Mouse (Mus musculus) left cerebral cortex, postnatal 36 days (tissue): ENCODE measurements around the gene Sebox. TPM values are rescaled to one million over a fixed set of nuclear protein-coding genes. Genes with fewer than 3 reads are reported as not detected.

Source experiments
- DNase-seq, 2 experiments: peaks; one replicate each; pipeline ENCODE4 v3.0.0; 2021 to 2022; ENCODE audit warnings: low spot score in 2 of 2, mixed read lengths in 1 of 2
- intact Hi-C: fragments of 180-260 bp; cut with DNase I; formaldehyde crosslinking; loops from one replicate; pipeline ENCODE4 v1.15.1; 2025
- total RNA-seq, 2 experiments: library from RNA; stranded (reverse); gene quantifications; 2 replicates each; pipeline ENCODE4 v1.2.3; 2021

Sebox gene
- 1 to 10 TPM in 1 of 2 experiments, under 1 TPM in 1; 0.50 to 2.1 TPM for total RNA-seq

DNA sequence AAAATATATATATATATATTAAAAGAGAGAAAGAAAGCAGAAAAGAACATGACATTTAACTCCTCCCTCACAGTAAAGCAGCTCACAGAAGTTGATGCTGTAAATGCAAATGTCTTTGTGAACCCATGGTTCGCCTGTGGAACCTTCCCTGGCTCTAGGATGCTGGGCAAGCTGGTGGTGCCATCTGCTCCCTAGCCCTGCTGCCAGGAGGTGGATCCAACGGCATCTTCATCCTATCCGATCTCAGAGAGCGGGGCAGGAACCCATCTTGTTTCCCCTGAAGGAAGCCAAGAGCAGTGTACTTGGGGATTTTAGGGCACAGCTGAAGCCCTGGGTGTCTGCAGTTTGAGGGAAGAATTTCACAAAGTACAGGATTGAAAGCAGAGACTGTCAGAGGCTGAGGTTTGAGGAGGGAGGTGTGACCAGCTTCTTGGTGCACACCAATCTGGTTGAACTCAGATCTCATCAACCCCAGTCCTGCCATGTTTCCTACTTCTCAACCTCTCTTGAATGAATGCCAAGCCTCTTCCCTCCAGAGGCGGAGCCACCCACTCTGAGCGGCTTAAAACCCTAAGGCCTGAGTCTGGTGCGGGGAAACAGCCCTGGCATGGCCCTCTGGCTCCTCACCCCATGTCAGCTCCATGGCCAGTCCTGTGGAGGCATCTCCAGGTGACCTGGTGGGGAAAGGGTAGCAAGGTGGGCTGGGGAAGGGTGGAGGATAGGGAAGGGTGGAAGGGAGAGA lies at the start of gene Sebox:
TSS of gene Sebox (plus strand) at position 539 of the 742 bp plus-strand sequence.
- DNase-seq = peak in 1 of 2 experiments; percentile 50
- intact Hi-C loops = no loop called here

DNA sequence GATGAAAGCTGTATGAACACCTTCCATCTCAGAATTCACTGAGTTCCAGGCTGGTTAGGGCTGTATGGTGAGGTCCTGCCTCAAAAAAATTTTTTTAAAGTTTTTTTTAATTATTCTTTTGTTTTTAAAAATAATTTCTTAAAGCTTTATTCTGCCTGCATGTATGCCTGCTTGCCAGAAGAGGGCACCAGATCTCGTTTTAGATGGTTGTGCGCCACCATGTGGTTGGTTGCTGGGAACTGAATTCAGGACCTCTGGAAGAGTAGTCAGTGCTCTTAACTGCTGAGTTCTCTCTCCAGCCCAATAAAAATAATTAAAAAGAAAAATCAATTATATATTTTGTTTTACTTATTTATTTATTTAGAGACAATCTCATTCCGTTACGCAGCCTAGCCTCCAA lies 49.6 kb upstream of the Sebox start:
- intact Hi-C loops = loop anchor here (5.0 kb wide), 1 partner anchor 91 kb away; no protein-coding TSS in a partner anchor
- DNase-seq = peak; percentile 26 to 40

DNA sequence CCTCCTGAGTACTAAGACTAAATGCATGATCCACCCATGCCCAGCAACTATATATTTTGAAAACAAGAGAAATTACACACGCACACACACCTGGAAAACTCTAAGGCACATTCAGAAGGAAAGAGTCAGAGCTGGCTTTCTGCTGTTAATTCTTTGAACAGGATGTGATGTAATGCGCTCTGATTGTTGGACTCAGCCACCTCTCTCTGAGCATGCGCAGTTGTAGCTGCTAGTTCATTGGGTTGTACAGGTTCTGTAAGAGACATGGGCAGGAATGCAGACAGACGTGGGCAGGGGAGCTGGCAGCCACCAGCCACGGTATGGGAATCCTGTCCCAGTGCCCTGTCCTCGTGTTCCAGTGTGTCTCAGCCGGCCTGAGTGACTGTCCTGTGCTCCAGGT lies 49.0 kb upstream of the Sebox start:
- intact Hi-C loops = loop anchor here (5.0 kb wide), 1 partner anchor 92 kb away; no protein-coding TSS in a partner anchor
- DNase-seq = no peak

DNA sequence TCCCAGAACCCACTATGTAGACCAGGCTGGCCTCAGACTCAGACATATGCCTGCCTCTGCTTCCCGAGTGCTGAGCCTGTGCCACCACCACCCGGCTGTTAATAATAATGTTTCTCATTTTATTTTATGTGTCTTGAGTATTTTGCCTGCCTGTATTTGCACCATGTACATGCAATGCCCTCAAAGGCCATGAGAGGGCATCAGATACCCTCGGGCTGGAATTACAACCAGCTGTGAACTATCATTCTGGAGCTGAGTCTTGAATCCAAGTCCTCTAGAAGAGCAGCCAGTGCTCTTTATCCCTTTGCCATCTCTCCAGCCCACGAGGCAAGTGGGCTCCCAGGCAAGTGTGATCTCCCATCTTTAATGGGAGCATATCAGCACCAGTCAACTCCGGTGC lies 47.9 kb upstream of the Sebox start:
- intact Hi-C loops = no loop called here
- no peak for DNase-seq

DNA sequence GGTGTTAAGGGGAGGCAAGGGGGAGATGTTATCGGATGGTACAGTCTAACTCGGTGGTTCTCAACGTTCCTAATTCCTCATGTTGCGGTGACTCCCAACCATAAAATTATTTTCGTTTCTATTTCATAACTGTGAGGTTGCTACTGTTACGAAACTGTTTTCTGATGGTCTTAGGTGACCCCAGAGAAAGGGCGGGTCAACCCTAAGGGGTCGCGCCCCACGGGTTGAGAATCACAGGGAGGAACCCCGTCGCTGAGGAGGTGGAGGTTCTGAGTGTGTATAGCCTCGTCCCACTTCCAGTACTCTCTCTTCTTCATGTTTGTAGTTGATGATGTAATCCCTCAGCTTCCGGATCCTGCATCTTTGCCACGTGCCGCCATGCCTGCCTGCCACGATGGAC lies 44.5 kb upstream of the Sebox start:
- DNase-seq = no peak
- intact Hi-C loops = no loop called here

DNA sequence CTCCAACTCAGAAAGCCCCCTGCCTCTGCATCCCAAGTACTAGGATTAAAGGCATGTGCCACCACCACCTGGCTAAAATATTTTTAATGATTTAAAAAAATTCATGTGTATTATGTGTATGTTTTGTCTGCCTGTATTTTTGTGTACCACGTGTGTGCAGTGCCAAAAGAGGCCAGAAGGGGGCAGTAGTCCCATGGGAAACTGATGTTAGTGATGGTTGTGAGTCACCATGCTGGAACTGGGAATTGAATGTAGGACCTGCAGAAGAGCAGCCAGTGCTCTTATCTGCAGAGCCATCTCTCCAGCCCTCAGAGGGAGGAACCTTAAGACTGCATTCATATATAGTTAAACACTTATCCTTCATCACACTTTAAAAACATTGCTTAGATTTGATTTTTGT lies 41.4 kb upstream of the Sebox start:
- intact Hi-C loops = no loop called here
- no peak for DNase-seq

DNA sequence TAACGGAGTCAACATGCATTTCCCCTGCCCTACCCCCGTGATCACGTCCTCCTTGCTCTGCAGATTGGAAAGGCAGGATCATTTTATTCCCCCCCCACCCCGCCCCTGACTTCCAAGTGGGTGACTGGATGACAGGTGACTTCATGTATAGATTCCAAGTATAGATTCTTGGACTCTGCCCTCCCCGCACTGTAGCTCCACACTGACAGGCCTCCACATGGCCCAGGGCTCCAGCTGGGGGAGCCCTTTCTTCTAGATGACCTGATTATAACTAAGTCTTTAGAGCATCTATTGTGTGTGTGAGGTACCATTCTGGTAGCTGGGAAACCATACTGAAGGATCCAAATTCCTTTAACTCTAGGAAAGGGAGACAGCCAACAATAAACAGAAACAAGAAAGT lies 40.6 kb upstream of the Sebox start:
- intact Hi-C loops = no loop called here
- no peak for DNase-seq

DNA sequence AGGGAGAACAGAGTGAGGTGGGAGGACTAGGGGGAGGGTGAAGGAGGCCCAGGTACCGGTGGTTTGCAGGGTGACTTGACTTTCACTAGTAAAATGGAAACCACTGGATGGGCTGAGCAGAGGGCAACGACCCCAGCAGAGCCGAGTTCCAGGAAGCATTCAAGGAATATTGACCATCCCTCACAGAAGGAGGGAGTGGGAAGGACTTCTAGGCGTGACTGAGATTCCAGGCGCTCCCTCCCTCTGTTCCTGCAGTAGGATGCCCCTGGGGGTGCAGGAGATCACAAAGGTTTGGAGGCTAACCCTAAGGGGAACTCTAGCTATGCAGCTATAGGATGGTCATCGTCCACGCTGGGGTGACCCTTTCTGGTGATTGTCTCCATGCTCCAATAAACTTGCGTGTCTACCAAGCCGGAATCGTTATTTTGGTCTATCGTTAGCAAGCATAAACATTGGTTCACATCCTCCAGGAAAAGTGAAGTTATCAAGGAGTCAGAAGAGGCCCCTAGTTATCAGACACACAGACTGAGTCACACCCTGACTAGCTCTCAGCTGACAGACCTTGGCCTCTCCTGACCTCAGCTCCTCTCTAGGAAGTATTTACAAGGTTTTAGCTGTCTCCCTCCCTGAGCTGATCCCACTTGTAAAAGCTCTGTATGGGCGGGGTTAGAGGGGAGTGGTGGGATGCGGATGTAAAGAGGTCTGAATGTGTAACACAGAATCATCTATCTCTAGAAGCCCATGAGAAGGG lies 39.8 kb upstream of the Sebox start:
- intact Hi-C loops = no loop called here
- DNase-seq = no peak

DNA sequence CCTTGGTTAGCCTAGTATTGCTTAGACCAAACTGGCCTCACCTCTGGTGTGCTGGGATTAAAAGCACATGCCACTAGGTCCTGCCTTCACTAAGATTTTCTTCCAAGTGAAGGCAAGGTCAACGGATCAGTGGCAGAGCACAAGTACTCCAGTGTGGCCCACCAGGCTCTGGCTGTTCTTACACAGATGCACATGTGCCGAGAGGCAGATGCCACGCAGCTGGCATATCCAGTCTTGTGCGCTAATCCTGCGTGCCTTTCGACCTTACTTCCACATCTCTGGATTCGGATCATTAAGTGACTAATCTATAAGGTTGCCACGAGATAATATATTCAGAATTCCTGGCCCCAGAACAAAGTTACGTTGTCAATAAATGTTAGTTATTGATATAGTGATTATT lies 38.1 kb upstream of the Sebox start:
- intact Hi-C loops = no loop called here
- DNase-seq = no peak

DNA sequence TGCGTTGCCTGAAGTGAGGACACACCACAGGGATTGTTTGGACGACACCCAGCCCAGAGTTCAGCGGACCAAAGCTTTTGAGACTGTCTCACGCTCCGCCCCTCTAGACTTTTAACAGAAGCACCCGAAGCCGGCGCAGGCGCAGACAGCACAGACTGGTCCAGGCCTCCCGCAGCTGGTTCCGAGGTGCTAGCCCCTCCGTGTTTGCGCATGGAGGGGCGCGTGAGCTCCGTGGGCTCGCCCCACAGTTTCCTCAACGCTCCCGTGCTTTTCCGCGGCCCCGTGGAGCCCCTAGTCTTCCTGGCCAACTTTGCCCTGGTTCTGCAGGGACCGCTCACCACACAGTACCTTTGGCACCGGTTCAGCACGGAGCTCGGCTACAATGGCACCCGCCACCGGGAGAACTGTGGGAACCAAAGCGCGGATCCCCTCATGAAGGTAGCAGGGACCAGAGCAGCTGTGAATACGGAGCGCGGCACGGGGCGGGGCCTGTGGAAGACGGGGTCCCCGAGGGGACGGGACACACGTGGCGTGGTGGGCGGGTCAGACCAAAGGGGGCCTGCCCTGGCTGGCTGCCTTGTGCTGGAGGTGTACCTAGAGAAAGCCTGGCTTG lies 37.6 kb upstream of the Sebox start, which contains the start of gene Slc46a1:
TSS of gene Slc46a1 (plus strand) at position 130 of the 613 bp plus-strand sequence.
- intact Hi-C loops = no loop called here
- DNase-seq = peak; percentile 76 to 77

DNA sequence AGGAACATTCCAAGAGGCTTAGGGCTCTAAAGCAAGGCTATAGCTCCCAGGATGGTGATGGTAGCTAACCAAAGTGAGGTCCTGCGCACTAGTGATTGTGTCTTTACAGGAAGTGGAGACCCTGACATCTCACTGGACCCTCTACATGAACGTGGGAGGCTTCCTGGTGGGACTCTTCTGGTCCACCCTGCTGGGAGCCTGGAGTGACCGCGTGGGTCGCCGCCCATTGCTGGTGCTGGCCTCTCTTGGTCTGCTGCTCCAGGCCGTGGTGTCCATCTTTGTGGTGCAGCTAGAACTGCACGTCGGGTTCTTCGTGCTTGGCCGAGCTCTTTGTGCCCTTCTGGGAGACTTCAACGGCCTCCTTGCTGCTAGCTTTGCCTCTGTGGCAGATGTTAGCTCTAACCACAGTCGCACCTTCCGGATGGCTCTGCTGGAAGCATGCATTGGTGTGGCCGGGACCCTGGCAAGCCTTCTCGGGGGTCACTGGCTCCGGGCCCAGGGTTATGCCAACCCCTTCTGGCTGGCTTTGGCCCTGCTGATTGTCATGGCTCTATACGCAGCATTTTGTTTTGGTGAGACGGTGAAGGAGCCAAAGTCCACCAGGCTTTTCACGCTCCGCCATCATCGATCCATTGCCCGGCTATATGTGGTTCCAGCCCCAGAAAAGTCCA lies 36.9 kb upstream of the Sebox start:
- DNase-seq = no peak
- intact Hi-C loops = no loop called here

DNA sequence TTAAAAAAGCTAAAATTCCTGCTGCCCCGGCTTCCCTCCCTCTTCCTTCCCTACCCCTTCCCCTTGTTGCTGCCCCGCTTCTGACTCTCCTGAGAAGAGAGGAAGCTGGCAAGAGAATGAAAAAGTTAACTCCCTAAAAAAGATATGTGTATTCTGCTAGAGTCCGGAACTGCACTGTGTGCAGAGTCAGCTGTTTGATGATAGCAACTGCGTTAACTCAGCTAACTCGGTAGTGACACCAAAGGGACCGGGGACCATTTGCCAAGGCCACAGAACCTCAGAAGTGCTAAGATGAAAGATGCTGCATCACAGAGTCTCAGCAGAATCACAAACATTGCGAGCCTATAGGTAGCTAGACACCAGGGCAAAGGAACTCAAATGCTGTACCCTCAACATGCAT lies 35.7 kb upstream of the Sebox start:
- no peak for DNase-seq
- intact Hi-C loops = no loop called here

DNA sequence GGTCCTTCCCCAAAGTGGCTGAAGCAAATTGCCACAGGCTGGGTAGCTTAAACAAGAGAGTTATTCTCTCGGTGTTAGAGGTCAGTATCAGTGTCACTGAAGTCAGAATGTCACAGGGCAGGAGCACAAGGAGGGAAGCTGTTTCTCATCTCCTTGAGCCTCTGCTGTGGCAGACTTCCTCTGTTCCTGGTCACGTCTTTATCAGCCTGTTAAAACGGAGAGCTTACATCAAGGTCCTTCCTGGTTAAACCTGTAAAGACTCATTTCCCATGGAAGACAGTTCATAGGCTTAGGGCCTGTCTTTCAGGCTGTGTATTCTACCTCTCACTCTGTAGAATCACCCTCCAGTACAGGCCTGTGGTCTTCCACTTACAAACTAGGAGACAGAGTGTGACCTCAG lies 35.3 kb upstream of the Sebox start:
- intact Hi-C loops = no loop called here
- no peak for DNase-seq

DNA sequence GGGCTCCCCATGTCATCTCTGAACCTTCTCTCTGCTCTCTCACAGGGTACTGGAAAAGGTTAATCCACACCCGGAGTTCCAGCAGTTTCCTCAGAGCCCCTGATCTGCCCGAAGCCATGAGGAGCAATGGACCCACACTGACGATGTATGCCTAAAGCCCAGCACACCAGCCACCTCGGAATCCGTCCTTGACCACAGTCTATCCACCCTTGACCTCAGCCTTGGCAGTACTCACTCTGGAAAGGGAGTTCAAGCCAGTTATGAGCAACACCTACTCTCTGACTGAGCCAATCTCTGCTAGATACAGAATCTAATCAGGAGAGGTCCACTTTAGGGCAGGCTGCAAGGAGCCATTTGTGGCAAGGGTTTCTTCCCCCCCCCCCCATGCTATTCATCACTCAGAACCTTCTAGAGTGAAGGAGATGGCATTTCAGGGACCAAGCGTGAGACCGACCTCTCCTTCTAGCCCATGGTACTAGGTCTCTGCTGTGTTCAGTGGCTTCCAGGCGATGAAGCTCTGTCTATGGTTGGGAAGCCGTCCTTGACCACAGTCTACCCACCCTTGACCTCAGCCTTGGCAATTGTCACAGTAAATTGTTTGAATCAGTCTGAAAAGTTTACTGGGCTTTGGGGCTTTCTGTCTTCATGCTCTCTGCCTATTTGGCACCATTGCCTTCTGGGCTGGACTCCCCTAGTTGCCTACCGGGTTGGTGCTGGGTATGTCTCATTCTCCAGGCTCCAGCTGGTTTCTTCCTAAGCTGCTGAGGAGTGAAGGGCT lies 31.7 kb upstream of the Sebox start:
- DNase-seq = no peak
- intact Hi-C loops = no loop called here

DNA sequence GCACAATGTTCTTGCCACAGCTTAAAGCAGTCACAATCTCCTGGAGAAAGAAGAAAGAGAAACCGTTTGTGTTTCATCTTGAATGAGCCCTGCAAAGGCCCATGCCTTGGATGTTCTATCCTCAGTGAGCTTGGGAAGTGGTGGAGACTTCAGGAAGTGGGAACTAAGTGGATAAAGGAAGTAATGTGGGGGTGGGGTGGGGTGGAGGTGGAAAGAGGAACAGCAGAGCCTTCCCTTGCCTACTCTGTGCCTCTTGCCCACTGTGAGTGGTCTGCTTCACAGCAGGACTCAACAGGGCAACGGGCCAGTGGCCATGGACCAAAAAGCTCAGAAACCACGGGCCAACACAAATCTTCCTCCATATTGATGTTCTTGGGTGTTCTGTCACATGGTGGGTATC lies 28.0 kb upstream of the Sebox start:
- intact Hi-C loops = no loop called here
- DNase-seq = no peak

DNA sequence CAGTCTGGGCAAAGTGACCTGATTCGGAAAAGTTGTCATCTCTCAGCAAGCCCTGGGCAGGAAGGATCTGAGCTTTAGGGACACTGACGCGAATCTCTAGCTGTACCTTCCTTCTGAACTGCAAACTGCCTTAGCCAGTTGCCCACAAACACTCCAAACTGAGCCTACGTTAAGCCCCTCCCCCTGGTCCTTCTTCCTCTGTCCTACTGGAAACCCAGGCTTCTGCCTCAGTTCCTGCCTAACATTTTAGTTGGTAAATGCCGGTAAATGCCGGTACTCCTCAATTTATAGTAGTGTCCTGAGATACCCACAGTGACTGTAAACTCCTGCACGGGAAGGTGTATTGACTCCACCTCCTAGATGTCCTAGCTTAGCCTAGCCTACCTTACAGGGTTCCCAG lies 19.6 kb upstream of the Sebox start:
- DNase-seq = no peak
- intact Hi-C loops = no loop called here

DNA sequence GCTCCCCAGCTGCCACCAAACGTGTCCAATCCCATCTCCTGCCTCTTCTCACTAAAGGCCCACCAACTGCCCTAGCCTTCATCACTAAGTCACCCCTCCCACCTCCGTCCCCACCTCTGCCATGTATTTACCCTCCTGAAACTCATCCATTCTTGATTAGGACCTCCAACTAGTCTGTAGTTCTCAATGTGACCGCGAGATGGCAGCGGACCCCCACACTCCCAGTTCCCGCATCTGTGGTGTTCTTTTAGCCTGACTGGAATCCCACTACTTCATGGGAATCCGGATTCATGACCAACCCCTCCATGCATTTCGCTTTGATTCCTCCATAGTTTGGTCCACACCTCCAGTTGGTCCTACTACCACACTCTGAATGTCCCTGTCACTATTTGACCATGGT lies 15.1 kb upstream of the Sebox start:
- intact Hi-C loops = no loop called here
- peak; percentile 54 to 73 for DNase-seq

DNA sequence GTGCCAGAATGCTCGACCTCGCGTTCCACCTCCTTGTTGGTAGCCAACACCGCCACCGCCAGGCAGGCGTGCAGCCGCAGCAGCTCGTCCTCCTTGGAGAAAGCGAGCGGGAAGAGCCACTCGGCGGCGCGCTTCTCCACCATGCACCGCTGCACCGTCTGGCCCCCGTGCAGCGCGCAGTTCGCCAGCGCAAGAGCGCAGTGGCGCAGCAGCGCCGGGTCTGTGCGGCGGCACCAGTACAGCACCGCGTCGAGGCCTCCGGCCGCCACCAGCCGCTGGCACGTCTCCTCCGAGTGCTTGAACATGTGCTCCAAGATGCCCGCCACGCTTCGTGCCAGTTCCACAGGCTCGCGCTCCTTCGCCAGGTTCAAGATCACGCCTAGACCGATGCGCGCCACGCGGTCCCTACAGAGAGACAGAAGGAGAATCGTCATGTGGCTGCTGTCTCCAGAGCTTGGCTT lies 12.4 kb upstream of the Sebox start:
- DNase-seq = peak; percentile 57 to 71
- intact Hi-C loops = no loop called here

DNA sequence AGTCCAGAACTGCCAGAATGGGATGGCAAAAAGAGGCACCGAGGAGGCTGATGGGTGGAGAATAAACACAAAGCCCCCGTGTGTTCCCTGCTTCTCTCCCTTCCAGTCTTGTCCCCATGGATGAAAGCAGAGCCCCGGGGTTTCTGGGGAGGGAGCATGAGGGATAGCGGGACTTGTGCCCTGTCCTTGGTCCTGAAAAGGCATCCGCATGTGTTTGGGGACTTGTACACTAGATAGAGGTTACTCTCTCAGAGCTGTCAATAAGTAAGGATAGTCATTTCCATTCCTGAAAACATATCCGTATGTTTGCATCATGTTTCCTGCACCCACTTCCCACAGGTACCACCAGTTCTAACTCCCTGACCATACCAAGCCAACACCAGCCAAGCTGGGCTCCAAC lies 7.3 kb upstream of the Sebox start:
- intact Hi-C loops = no loop called here
- DNase-seq = no peak
